Mouse (Mus musculus) heart, postnatal 0 days (tissue): Measurements from ENCODE around the gene Tiam1. TPM values are rescaled to one million over a fixed set of nuclear protein-coding genes. Genes with fewer than 3 reads are reported as not detected.
A peak's percentile ranks its signal among the peaks of the same experiment; 100 is the strongest.

Source experiments
- ATAC-seq: fragments of 200-750 bp; cut with Nextera tagmentation; 2 replicates; pipeline ENCODE4 v1.8.0; 2017; ENCODE audit warnings: low read depth, moderate number of reproducible peaks, moderate library complexity; ENCODE audit not compliant: insufficient read depth
- DNase-seq: peaks from one replicate; pipeline ENCODE4 v3.0.0-alpha.2; 2016; ENCODE audit warnings: low spot score
- H3K27ac ChIP-seq: fragments of 300-500 bp; sonication (generic); 2 replicates; pipeline ENCODE4 v1.5.1; 2014; ENCODE audit warnings: low read depth, mild to moderate bottlenecking
- H3K27me3 ChIP-seq: fragments of 300-500 bp; sonication (generic); 2 replicates; pipeline ENCODE4 v1.6.1; 2014; ENCODE audit warnings: low read length, mixed read lengths; ENCODE audit not compliant: control insufficient read depth, insufficient read depth
- H3K36me3 ChIP-seq: fragments of 300-500 bp; sonication (generic); replicated peaks from 2 replicates; pipeline ENCODE4 v1.6.1; 2014; ENCODE audit warnings: low read length, mixed read lengths; ENCODE audit not compliant: control insufficient read depth, insufficient read depth
- H3K4me1 ChIP-seq: fragments of 300-500 bp; sonication (generic); 2 replicates; pipeline ENCODE4 v1.6.1; 2014; ENCODE audit warnings: antibody characterized with exemption; ENCODE audit not compliant: control insufficient read depth, insufficient read depth
- H3K4me2 ChIP-seq: fragments of 300-500 bp; sonication (generic); 2 replicates; pipeline ENCODE4 v1.6.1; 2014; ENCODE audit warnings: low read depth, mild to moderate bottlenecking, low read length, moderate library complexity
- H3K4me3 ChIP-seq: fragments of 300-500 bp; sonication (generic); 2 replicates; pipeline ENCODE4 v1.5.1; 2014; ENCODE audit warnings: low read depth, low read length
- H3K9ac ChIP-seq: fragments of 300-500 bp; sonication (generic); replicated peaks from 2 replicates; pipeline ENCODE4 v1.6.1; 2014; ENCODE audit warnings: low read depth, low read length, mixed read lengths
- H3K9me3 ChIP-seq: fragments of 300-500 bp; sonication (generic); replicated peaks from 2 replicates; pipeline ENCODE4 v1.6.1; 2016; ENCODE audit warnings: low read length; ENCODE audit not compliant: control insufficient read depth
- CTCF ChIP-seq: IDR thresholded peaks from 2 replicates; pipeline ENCODE4 v1.5.1; 2016; ENCODE audit warnings: antibody characterized with exemption, control low read depth, low read depth
- EP300 ChIP-seq: IDR thresholded peaks from 2 replicates; pipeline ENCODE4 v1.6.1; 2016; ENCODE audit warnings: antibody characterized with exemption, low read depth
- WGBS: fragments of 180-500 bp; shearing (Covaris S2); extraction: QIAGEN DNeasy Blood & Tissue Kit; methylation state at CpG from one replicate; pipeline ENCODE4 v1.1.7; 2014; 5-methylcytosine and 5-hydroxymethylcytosine counted together
- polyA plus RNA-seq: library from polyadenylated mRNA; unstranded; fragments of >200 nt; fragmentation: Nextera tagmentation; extraction: Ambion mirVana; gene quantifications from 2 replicates; pipeline ENCODE4 v1.2.1, GENCODE M21; 2015
- total RNA-seq: library from RNA; depleted of rRNA; stranded (reverse); fragments of >200 nt; gene quantifications from 2 replicates; pipeline ENCODE4 v1.2.3, GENCODE M21; 2014; ENCODE audit warnings: low replicate concordance

Tiam1 gene
- total and polyA plus RNA-seq, 2 experiments from 2014 or later = 2.6 to 3.6 TPM

- no peak overlapping the region for H3K4me2 ChIP-seq
- H3K36me3 ChIP-seq = no peaks in the 10 kb centered on the region
- no peak for TF ChIP-seq CTCF
- TF ChIP-seq EP300 = no peak
- H3K27me3 ChIP-seq = no peaks in the 10 kb centered on the region
- ATAC-seq (peak; percentile 69; the same call in 1 of the 2 replicates), DNase-seq (peak; percentile 64)
- 23% methylated on average over 12 of the region's 12 CpGs for WGBS
- H3K4me3 ChIP-seq = no peak overlapping the region
- H3K4me1 ChIP-seq = no peaks in the 10 kb centered on the region; the same call in 1 of the 2 replicates
- no peaks in the 10 kb centered on the region for H3K9me3 ChIP-seq
- H3K27ac ChIP-seq = peak overlapping the region; percentile 36
- H3K9ac ChIP-seq = no peak overlapping the region
These were observed 151.8 kb downstream of the Tiam1 start for GRCm38 (mm10) chr16:89991701-89992152.

- Histone ChIP-seq H3K4me2 (no peak overlapping the region), H3K4me3 (no peak overlapping the region), H3K36me3 (no peaks in the 10 kb centered on the region), H3K27ac (no peak overlapping the region), H3K27me3 (no peaks in the 10 kb centered on the region), H3K9me3 (no peaks in the 10 kb centered on the region), H3K4me1 (peaks cover 4% of the 10 kb centered on the region; the same call in 1 of the 2 replicates), H3K9ac (no peak overlapping the region)
- no peak for TF ChIP-seq EP300
- TF ChIP-seq CTCF = no peak
- ATAC-seq (no peak), DNase-seq (no peak)
- WGBS = 83% methylated on average over 5 of the region's 5 CpGs
These were observed 153.1 kb downstream of the Tiam1 start for GRCm38 (mm10) chr16:89990288-89990955.

- Histone ChIP-seq H3K4me3 (no peak overlapping the region), H3K27ac (no peak overlapping the region), H3K9ac (no peak overlapping the region), H3K27me3 (no peaks in the 10 kb centered on the region), H3K4me1 (peaks cover 4% of the 10 kb centered on the region; the same call in 1 of the 2 replicates), H3K4me2 (no peak overlapping the region), H3K36me3 (no peaks in the 10 kb centered on the region), H3K9me3 (no peaks in the 10 kb centered on the region)
- DNase-seq = no peak
- no peak for ATAC-seq
- WGBS = 61% methylated on average over 10 of the region's 10 CpGs
- no peak for TF ChIP-seq EP300
- no peak for TF ChIP-seq CTCF
These were observed 153.8 kb downstream of the Tiam1 start for GRCm38 (mm10) chr16:89989816-89990215.

DNA sequence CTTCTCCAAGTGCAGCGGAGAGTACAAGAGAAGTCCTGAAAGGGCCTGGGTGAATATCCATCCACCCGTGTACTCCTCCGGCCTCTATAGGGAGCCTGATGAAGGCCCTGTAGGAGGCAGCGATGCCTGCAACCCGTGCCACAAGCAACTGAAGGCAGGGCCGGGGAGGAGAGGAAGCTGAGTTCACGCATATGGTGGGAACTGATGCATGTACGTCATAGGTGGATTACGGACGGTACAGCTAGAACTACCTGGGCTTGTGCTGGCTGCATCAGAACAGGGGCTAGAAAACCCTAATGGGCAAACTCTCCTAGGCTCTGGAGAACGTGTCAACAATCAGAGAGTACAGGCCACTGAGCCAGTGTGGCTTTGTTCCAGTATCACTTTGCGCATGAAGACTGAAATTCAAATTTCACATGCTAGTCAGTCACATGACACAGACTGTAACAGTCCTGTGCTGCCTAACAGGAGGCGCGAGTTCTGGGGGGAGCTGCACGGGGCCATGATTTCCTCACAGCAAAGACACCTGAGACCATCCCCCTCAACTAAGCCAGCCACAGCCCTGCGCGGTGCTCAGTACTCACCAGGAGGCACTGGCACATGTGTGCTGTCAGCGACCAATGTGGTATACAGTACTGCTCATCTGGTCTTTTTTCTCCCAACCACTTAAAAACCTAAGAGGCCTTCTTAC lies 156.8 kb downstream of the Tiam1 start:
- H3K9ac ChIP-seq = no peak overlapping the region
- DNase-seq = no peak
- no peaks in the 10 kb centered on the region for H3K27me3 ChIP-seq
- H3K4me2 ChIP-seq = peak overlapping the region; percentile 24; the same call in 1 of the 2 replicates
- H3K4me3 ChIP-seq = no peak overlapping the region
- no peaks in the 10 kb centered on the region for H3K9me3 ChIP-seq
- 86% methylated on average over 18 of the region's 18 CpGs for WGBS
- peaks cover 4% of the 10 kb centered on the region; the same call in 1 of the 2 replicates for H3K4me1 ChIP-seq
- ATAC-seq = no peak
- no peak for TF ChIP-seq EP300
- TF ChIP-seq CTCF = no peak
- peak overlapping the region; percentile 14; the same call in 1 of the 2 replicates for H3K27ac ChIP-seq
- no peaks in the 10 kb centered on the region for H3K36me3 ChIP-seq

- Histone ChIP-seq H3K36me3 (no peaks in the 10 kb centered on the region), H3K4me3 (no peak overlapping the region), H3K9ac (no peak overlapping the region), H3K4me2 (peak overlapping the region; percentile 24; the same call in 1 of the 2 replicates), H3K27ac (peak overlapping the region; percentile 14; the same call in 1 of the 2 replicates), H3K4me1 (peaks cover 4% of the 10 kb centered on the region; the same call in 1 of the 2 replicates), H3K9me3 (no peaks in the 10 kb centered on the region), H3K27me3 (no peaks in the 10 kb centered on the region)
- ATAC-seq = no peak
- WGBS = 35% methylated on average over 20 of the region's 20 CpGs
- DNase-seq = no peak
- TF ChIP-seq EP300 = no peak
- TF ChIP-seq CTCF = no peak
These were observed 157.7 kb downstream of the Tiam1 start for GRCm38 (mm10) chr16:89985702-89986481.
